Mouse (Mus musculus): Measurements from ENCODE around the gene Caskin2.

DNA sequence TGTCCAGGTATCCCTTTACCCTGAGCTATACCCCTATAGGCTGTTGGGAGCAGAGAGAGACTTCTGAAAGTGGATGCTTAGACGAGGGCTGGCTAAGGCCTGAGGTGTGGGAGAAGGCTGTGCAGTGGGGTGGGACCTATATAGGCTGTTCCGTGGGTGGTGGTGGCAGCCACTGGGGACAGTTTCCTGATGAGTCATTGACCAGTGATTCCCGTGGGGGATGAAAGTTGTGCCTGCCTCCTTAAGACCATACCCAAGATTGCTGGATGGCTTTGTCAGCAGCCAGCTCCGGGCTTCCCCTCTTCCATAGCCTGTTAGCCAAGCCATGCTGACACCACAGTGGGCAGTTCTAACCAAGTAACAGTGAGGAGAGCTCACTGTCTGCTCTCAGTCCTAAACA lies 7.6 kb upstream of the Caskin2 start:
- TF ChIP-seq ZC3H11A (IDR thresholded peaks at IDR 0.05; ENCODE audit: low read depth, low read length) (no peak), POLR2A (IDR thresholded peaks at IDR 0.05; ENCODE audit: control insufficient read depth in 1 of 2, insufficient read depth in 1 of 2, low read depth in 1 of 2, low read length in 2 of 2, poor library complexity in 1 of 2) (no peak), BHLHE40 (IDR thresholded peaks at IDR 0.05; ENCODE audit: borderline replicate concordance, low read depth, low read length) (no peak), ZNF384 (IDR thresholded peaks at IDR 0.05; ENCODE audit: low read depth, low read length) (no peak), CTCF (IDR thresholded peaks at IDR 0.05 in 2 of 3, conservative IDR thresholded peaks at IDR 0.05 in 1 of 3; ENCODE audit: control insufficient read depth in 1 of 3, insufficient read depth in 1 of 3, low read depth in 2 of 3, low read length in 3 of 3, poor library complexity in 1 of 3, severe bottlenecking in 1 of 3) (no peak), MYB (IDR thresholded peaks at IDR 0.05; ENCODE audit: low read depth, low read length) (no peak), MAFK (IDR thresholded peaks at IDR 0.05; ENCODE audit: borderline replicate concordance, low read depth, low read length) (no peak)

Data from MEL (cell line).